Mouse (Mus musculus) lung, postnatal 25 days (tissue): ENCODE results near the gene Grin3b.

Experiments
- DNase-seq: peaks from one replicate; pipeline ENCODE4 v3.0.0; 2022; ENCODE audit warnings: low spot score

Gene Grin3b

DNA sequence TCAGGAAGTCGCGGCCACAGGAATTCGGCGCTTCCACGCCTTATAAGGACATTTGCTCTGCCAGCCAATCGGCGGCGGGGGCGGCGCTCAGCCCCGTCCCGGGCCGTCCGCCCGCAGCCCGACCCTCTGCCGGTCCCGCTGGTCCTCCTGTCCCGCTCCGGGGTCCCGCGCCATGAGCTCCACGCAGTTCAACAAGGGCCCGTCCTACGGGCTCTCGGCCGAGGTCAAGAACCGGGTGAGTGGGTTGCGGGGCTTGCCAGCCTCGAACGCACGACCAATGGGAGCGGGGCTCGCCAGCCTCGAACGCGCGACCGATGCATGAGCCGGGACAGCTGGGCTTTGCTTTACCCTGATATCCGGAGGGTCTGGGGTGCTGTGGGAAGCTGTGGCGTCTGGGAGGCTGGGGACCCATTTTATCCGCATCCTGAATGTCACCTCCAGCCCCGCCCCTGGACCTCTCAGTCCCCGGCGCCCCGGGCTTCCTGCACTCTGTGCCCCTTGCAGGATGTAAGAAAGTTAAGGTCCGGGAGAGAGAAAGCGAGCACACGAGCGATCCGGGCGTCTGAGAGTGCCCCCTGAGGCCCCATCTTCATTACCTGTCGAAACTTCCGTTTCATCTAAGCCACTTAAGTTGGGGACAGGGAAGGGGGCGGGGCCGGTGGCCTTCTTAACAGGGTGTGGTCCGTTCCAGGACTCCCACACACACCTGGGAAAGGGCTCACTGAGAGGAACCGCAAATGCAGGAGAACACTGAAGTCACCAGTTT, 18.2 kb downstream of the Grin3b start, which contains the start of gene Cnn2:
Gene Cnn2 (plus strand): TSS at position 79 of the 766 bp plus-strand sequence.
- peak; percentile 85 for DNase-seq

DNA sequence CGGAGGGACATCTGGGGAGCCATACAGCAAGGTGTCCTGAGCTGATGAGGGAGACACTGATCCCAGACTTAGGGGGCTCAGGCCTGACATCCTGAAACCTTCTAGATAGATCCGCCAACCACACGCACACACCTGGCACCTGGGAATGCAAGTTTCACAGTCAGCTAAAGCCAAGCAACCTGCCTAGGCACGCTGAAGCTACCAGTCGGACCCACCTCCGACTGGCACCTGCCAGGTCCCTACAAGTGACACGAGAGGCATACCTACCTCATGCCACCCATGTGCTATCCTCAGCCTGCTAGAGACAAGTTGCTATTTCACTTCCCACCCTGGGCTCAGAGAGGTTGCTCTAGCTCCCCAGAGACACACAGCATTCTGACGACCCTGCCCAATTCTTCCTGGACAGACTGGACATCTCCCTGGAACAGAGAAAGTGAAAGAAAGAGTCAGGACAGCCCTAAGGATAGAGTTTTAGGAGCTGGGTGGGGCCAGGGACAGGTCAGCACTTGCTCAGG, 18.8 kb downstream of the Grin3b start:
- no peak for DNase-seq

DNA sequence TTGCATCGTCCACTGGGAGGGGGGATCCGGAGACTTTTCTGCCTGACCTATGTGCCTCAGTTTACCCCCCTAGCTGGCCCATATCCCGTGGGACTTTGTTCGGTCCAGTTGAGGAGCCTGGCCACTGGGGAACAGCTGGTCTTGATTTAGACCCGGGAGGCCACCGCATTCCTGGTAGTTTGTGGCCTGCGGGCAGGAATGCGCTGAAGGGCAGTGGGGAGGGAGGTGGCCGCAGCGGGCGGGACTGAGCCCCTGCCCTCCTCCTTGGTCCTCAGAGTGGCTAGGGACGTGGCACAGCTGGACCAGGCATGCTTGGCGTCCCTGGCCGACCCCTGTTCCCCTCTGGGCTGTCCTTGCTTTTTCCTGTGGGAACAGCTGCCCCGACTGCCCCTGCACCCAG, 19.4 kb downstream of the Grin3b start:
- peak; percentile 79 for DNase-seq

DNA sequence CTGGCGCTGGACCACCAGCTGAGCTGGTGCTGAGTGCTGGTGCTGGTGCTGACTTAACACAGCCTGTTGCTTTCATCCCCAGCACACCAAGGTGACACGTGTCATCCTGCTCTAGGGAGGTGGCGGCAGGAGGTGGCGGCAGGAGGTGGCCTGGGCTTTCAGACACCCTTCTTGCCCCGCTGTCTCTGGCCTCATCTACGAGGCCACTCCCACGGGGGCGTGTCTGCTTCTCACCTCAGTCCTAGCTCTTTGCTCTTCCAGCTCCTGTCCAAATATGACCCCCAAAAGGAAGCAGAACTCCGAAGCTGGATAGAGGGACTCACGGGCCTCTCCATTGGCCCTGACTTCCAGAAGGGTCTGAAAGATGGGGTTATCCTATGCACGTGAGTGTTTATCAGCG, 20.6 kb downstream of the Grin3b start:
- DNase-seq: no peak

DNA sequence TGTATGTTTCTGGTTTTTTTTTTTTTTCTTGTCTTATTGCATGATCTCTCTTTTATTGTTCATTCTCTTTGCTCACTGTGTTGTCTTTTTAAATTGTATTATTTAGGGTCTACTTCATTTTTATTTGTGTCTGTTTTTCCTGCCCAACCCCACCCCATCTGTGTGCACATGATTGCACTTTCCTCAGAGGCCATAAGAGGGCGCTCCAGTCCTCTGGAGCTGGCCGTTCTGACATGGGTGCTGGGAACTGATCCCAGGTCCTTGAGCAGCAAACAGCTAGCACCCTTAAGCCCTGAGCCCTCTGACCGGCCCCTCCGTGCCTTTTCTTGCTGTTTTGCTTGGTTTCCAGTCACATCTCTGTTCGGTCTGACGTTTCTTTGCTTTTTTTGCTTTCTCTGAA, 21.0 kb downstream of the Grin3b start:
- DNase-seq: no peak

DNA sequence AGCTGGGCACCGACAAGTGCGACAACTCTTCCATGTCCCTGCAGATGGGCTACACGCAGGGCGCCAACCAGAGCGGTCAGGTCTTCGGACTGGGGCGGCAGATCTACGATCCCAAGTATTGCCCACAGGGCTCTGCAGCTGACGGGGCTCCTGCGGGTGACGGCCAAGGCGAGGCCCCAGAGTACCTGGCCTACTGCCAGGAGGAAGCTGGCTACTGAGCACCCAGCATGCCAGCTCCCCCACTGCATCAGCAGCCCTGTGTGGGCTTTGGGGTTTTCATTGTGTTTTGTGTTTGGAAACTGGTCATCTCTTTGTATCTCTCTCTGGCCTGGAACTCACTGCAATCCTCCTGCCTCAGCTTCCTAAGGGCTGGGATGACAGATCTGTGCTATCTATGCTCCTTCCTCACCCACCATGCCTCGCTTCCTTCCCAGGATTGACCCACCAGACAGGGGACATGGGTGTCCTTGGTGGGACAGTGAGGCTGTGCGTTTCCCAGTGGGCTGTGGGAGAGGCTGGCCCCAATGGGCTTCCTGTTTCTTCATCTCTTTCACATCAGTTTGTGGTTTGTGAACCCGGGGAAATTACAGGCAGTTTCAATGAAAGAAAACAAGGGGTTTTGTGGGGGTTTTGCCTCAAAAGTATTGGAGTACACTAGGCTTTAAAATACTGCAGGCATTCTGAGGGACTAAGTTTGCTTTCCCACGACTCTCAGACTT, 24.0 kb downstream of the Grin3b start:
- peak; percentile 59 for DNase-seq

DNA sequence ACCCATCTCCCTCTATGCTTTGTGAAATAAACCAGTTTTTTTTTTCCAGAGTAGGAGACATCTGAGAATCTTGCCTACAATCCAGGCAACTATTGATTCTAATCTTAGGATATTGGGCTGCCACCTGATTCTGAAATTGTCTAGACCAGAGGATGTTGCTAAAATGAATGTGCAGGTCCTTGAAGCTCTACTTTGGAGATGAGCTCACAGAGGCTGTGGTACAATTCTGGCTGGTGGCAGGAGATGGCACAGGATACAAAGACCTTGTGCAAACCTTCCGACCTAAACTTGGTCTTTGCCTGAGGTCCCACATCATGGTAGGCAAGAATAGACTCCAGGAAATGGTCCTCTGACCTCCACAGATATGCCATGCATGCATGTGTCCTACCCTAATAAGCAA, 25.1 kb downstream of the Grin3b start:
- DNase-seq: no peak

DNA sequence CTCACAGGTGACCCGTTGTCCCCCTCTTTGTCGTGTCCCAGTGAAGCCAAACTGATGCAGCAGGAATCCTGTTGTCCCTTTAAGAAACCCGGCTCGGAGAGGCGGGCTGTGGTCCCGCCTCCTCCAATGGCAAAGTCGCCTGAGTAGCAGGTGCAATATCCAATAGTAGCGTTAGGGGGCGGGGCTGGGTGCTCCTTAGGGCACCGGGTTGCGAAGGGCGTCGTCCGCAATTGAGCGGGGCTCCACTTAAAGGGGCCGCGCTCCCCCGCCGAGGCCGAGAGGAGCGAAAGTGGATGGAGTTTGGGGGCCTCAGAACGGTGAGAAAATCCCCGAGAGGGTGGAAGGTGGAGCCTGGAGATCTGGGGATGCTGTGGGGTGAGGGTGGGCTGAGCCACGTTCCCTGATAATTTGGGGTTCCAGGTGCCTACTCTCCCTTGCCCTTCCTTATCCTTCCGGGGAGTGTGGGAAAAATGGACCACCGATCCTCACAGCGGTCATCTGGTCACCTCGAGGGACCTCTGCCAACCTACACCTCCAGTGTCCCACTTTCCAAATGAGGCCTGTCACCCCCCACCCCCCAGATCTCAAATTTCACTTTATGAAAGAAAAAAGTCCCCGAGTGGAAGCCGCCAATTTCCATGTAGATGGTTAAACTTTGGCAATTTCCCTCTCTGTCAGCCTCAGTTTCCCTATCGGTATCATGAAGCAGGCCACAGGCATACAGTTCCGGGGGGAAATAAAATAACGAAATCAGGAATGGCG, 25.9 kb downstream of the Grin3b start, which contains the start of gene Abca7:
Gene Abca7 (plus strand): TSS at position 223 of the 762 bp plus-strand sequence.
- DNase-seq: peak; percentile 97

DNA sequence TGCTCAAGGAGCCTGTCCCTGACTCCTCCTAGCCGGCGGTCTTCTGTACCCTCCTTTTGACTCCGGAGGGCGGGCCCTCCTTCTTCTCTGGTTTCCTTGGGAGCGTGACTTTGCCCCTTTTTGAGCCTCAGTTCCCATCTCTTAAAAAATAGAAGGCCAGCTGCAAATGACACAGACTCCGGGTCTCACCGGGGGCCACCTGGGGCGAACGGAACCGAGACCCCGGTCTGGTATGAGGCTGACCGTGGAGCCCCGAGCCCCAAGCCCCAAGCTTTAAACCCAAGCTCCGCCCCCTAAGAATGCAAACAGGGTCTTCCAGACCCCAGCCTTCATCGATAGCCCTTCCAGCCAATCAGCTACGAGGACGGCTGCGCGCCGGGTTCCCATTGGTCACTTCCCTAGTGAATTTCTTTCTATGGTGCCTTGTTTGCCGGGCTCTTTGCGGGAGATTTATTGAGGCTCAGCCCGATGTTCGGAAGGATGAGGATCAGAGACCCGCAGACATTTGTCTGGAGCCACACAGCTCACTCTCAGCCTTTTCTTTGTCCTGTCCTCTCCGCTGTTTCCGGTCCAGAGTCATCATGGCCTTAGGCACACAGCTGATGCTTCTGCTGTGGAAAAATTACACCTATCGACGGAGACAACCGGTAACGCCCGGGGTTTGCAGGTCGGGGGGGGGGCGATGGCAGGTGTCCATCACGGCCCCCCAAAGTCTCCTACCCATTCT, 26.7 kb downstream of the Grin3b start:
- peak; percentile 59 for DNase-seq

DNA sequence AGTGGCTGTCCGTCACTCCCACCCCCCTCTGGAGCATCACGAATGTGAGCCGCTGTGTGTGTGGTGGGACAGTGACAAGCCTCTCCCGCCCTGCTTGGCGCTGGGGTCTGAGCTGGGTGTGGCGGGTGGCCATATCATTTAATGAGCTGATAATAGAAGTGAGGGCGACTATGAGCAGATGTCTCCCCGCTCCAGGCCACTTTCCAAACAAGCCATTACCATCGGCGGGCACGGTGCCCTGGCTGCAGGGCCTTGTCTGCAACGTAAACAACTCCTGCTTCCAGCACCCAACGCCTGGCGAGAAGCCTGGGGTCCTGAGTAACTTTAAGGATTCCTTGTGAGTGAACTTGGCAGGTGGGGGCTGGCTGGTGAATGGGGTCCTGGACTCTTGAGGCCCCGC, 27.3 kb downstream of the Grin3b start:
- no peak for DNase-seq

DNA sequence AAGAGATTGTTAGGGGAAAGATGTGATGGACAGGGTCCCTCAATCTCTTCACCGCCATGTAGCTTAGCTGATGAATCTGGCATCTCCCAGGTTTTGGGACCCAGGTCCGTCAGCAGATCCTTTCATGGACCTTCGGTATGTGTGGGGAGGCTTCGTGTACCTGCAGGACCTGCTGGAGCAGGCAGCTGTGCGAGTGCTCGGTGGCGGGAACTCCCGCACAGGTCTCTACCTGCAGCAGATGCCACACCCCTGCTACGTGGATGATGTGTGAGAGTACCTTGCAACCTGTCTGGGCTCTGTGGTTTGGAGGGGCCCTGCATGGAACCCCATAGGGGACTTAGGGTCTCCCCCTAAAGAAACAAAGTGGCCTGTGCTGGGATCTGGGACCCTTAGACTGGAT, 31.4 kb downstream of the Grin3b start:
- no peak for DNase-seq

DNA sequence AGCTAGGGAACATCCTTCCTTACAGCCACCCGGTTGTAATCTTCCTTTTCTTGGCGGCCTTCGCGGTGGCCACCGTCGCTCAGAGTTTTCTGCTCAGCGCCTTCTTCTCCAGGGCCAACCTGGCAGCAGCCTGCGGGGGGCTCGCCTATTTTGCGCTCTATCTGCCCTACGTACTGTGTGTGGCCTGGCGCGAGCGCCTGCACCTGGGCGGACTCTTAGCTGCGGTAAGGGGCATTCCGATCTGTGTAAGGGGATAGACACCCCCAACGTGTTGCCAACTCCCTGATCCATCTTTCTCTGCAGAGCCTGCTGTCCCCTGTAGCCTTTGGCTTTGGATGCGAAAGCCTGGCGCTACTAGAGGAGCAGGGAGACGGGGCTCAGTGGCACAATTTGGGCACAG, 32.3 kb downstream of the Grin3b start:
- DNase-seq: no peak

DNA sequence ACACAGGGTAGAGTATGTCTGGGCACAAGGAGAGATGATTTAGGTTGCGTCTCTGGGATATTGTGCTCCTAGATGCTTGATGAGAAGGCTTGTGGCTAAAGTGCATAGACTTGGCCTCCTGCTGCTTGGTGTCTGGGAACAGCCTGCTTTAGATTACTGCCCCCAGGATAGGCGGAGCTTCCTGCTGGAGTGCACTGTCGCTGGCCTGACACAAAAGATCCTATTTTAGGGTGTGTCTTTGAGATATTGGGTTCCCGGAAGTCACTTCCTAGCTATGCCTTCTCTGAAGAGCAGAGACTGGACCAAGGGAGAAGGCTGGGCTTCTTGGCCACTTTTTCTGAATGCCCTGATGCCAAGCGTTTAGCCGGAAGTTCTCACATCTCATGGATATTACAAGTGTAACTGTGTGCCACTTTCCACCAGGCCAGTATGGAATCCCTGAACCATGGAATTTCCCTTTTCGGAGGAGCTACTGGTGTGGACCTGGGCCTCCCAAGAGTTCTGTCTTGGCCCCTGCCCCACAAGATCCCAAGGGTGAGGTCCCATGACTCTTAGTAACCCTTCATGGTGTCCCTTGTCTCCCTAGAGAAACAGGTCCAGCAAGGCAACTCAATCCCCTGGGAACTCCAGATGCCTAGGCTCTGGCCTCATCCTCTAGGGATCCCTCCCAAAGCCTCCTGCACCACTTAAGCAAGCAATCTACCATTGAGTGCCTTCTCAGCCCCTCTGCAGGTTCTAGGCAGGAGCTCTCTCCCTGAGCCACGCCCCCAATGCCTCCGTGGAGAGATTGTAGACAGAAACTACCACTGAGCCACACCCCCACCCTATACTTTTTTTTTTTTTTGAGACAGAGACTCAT, 33.1 kb downstream of the Grin3b start:
- DNase-seq: peak; percentile 50

DNA sequence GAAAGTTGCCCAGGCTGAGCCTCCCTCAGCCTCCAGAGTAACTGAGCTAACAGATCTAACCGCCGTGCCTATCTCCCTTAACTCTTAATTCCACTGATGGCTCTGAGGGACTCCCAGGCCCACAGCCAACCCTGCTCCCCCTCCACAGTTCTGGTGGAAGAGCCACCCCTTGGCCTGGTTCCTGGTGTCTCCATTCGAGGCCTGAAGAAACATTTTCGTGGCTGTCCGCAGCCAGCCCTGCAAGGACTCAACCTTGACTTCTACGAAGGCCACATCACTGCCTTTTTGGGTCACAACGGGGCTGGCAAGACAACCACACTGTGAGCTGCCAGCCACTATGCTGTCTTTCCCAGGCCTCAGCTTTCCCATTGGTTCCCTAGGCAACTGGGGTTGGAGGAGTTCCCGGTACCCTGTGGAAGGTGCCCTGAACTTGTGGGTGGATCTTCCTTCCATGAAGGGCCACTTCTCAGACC, 33.8 kb downstream of the Grin3b start:
- no peak for DNase-seq

DNA sequence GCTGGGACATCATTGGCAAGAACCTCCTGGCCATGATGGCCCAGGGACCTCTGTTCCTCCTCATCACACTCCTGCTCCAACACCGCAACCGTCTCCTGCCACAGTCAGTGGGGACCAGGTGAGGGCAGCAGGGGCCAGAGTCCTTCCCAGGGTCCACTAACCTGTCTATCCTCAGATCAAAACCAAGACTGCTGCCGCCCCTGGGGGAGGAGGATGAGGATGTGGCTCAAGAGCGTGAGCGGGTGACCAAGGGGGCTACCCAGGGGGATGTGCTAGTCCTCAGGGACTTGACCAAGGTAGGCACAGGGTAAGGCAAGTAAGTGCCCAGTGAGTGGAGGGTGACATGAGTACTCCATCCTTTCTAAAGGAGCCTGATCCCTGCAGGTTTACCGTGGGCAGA, 41.2 kb downstream of the Grin3b start:
- DNase-seq: no peak

DNA sequence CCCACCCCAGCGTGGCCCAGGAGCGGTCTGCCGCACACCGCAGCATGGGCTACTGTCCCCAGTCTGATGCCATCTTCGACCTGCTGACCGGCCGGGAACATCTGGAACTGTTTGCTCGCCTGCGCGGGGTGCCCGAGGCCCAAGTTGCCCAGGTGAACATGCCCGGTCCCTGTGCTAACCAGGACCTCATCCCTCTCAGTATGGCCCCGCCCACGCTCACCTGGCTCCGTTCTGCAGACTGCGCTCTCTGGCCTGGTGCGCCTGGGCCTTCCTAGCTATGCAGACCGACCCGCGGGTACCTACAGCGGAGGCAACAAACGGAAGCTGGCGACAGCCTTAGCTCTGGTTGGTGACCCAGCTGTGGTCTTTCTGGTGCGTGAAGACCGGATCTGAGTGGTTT, 43.1 kb downstream of the Grin3b start:
- no peak for DNase-seq

DNA sequence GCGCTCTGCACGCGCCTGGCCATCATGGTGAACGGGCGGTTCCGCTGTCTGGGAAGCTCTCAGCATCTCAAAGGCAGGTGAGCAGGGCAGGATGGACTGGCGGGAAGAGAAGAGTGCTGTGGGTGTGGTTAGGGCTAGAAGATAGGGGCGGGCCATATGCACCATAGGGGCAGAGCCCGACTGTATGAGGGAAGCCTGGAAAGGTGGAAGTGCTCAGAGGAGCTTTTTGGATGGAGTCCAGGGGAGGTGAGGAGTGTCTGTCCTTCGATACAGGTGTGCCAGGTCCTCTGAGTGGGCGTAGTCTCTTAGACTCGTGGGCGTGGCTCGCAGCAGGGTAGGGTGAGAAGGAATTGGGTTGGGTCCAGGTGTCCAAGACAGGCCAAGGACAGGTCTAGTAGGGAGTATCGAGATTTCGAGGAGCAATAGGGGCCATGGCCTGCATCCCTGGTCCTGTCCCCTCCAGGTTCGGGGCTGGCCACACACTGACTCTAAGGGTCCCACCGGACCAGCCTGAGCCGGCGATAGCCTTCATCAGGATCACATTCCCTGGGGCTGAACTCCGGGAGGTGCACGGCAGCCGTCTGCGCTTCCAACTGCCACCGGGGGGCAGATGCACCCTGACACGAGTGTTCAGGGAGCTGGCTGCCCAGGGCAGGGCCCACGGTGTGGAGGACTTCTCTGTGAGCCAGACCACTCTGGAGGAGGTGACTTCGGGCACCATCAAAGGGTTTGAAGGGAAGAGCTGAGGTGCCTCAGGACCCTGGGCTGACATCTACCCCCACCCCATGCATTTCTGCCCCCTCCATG, 44.2 kb downstream of the Grin3b start:
- DNase-seq: peak; percentile 71

DNA sequence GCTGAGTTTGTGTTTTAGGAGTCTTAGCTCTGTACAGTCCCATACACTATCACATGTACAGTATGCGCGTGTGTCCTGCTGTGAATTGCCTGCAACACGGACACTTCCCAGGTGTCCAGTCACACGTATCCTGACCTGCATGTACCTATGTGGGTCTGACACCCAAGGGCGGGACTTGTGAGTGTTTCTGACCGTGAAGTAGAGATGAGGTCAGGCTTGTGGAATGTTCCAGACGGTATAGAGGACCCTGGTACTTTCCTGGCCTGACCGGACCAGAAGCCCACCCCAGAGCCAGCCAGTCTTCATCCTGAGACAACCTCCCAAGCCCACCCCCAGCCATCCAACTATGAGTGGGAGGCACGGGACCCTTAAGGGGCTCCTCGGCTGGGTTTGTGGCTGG, 45.1 kb downstream of the Grin3b start:
- peak; percentile 80 for DNase-seq

DNA sequence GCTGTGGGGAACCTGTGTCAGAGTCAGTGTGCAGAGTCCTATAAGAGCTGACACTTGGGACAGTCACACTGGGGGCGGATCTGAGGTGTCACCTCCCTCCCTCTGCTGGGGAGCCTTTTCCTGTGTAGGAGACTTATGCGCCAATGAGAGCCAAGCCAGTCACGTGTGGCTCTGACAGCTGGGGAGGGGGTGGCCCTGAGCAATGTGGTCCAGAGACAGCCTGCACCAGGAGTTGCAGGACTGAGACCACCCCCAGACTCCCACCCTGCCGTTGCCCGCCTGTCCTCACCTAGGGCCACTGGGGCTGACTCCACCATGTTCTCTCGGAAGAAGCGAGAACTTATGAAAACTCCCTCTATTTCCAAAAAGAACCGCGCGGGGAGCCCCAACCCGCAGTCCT, 46.0 kb downstream of the Grin3b start, which contains the start of gene Arhgap45:
Gene Arhgap45 (plus strand): TSS at position 143 of the 400 bp plus-strand sequence.
- DNase-seq: peak; percentile 88

DNA sequence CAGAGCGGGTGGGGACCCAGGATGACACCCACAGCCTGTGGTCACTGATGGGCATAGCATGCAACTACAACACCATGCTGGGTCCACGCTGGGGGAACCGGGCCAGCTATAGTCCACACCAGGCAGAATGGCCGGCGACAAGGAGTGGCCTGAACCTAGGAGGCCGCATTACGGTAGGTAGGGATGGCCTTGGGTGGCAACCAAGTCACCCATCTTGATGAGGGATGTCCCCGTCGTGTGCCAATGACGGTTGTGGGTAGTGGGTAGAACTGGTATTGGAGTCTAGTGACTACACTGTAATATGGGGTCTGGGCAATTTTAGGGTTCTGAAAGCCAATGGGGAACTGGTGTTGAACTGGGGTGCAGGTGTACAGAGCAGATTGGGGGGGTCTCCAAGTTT, 46.4 kb downstream of the Grin3b start:
- DNase-seq: no peak
